Mouse (Mus musculus) stomach, embryonic 16.5 days (tissue): Measurements from ENCODE around the gene Ldlrad2. TPM values are rescaled to one million over a fixed set of nuclear protein-coding genes. Genes with fewer than 3 reads are reported as not detected.

Experiments
- ATAC-seq: fragments of 200-750 bp; cut with Nextera tagmentation; 2 replicates; pipeline ENCODE4 v1.8.0; 2017; ENCODE audit warnings: moderate number of reproducible peaks, moderate TSS enrichment; ENCODE audit not compliant: insufficient read depth, low FRiP score
- H3K27ac ChIP-seq: fragments of 300-500 bp; sonication (generic); 2 replicates; pipeline ENCODE4 v1.5.1; 2014; ENCODE audit warnings: low read length
- H3K27me3 ChIP-seq: fragments of 300-500 bp; sonication (generic); 2 replicates; pipeline ENCODE4 v1.6.1; 2014; ENCODE audit warnings: low read length, control low read depth, mixed read lengths; ENCODE audit not compliant: control insufficient read depth, insufficient read depth
- H3K36me3 ChIP-seq: fragments of 300-500 bp; sonication (generic); 2 replicates; pipeline ENCODE4 v1.6.1; 2014; ENCODE audit warnings: low read length; ENCODE audit not compliant: control insufficient read depth, insufficient read depth
- H3K4me1 ChIP-seq: fragments of 300-500 bp; sonication (generic); 2 replicates; pipeline ENCODE4 v1.6.1; 2014; ENCODE audit warnings: low read length, control low read depth, mixed read lengths; ENCODE audit not compliant: control insufficient read depth, insufficient read depth
- H3K4me2 ChIP-seq: fragments of 300-500 bp; sonication (generic); 2 replicates; pipeline ENCODE4 v1.6.1; 2014; ENCODE audit warnings: low read depth, low read length, mixed read lengths
- H3K4me3 ChIP-seq: fragments of 300-500 bp; sonication (generic); replicated peaks from 2 replicates; pipeline ENCODE4 v1.5.1; 2014; ENCODE audit warnings: mild to moderate bottlenecking, low read length
- H3K9ac ChIP-seq: fragments of 300-500 bp; sonication (generic); 2 replicates; pipeline ENCODE4 v1.6.1; 2014; ENCODE audit warnings: low read length
- H3K9me3 ChIP-seq: fragments of 300-500 bp; sonication (generic); replicated peaks from 2 replicates; pipeline ENCODE4 v1.6.1; 2016; ENCODE audit warnings: low read length, control low read depth; ENCODE audit not compliant: control insufficient read depth
- WGBS: fragments of 180-500 bp; shearing (Covaris S2); extraction: QIAGEN DNeasy Blood & Tissue Kit; methylation state at CpG from one replicate; pipeline ENCODE4 v1.1.7; 2014; 5-methylcytosine and 5-hydroxymethylcytosine counted together
- polyA plus RNA-seq: library from polyadenylated mRNA; unstranded; fragments of >200 nt; fragmentation: Nextera tagmentation; extraction: Ambion mirVana; gene quantifications from 2 replicates; pipeline ENCODE4 v1.2.1, GENCODE M21; 2015

Gene Ldlrad2
- not detected in 2 replicates for polyA plus RNA-seq

GRCm38 (mm10) chr4:137574469-137574868 is at the start of gene Ldlrad2:
Ldlrad2 (minus strand) TSS chr4:137574569.
- no peak within 1 kb of the TSS for H3K4me3 ChIP-seq
- 82% methylated on average over 10 of the region's 10 CpGs for WGBS
- no peak for ATAC-seq
- no peaks in the 10 kb centered on the region for H3K27me3 ChIP-seq
- H3K4me1 ChIP-seq = 0 out of 2 replicates have a peak, but pooled peaks cover 3% of the 10 kb centered on the region
- peaks cover 4% of the 10 kb centered on the region; the same call in 1 of the 2 replicates for H3K36me3 ChIP-seq
- H3K4me2 ChIP-seq = no peak within 1 kb of the TSS
- no peak within 1 kb of the TSS for H3K27ac ChIP-seq
- no peaks in the 10 kb centered on the region for H3K9me3 ChIP-seq
- no peak within 1 kb of the TSS for H3K9ac ChIP-seq

- no peaks in the 10 kb centered on the region for H3K27me3 ChIP-seq
- H3K4me1 ChIP-seq = no peaks in the 10 kb centered on the region
- no peak overlapping the region for H3K9ac ChIP-seq
- WGBS = 90% methylated on average over 8 of the region's 8 CpGs
- no peak overlapping the region for H3K27ac ChIP-seq
- no peak overlapping the region for H3K4me3 ChIP-seq
- H3K4me2 ChIP-seq = no peak overlapping the region
- no peaks in the 10 kb centered on the region for H3K9me3 ChIP-seq
- H3K36me3 ChIP-seq = peaks cover 29% of the 10 kb centered on the region
- ATAC-seq = no peak
Observed at GRCm38 (mm10) chr4:137622847-137623246, 48.5 kb upstream of the Ldlrad2 start.

GRCm38 (mm10) chr4:137610256-137610655 is 35.9 kb upstream of the Ldlrad2 start:
- Histone ChIP-seq H3K9me3 (no peaks in the 10 kb centered on the region), H3K4me2 (no peak overlapping the region), H3K27ac (peak overlapping the region; percentile 41; the same call in 1 of the 2 replicates), H3K27me3 (no peaks in the 10 kb centered on the region), H3K4me3 (no peak overlapping the region), H3K9ac (no peak overlapping the region), H3K36me3 (peaks cover 44% of the 10 kb centered on the region), H3K4me1 (peaks cover 15% of the 10 kb centered on the region)
- 43% methylated on average over 15 of the region's 15 CpGs for WGBS
- ATAC-seq = peak; percentile 47; the same call in 1 of the 2 replicates

- H3K9ac ChIP-seq = no peak overlapping the region
- 55% methylated on average over 7 of the region's 7 CpGs for WGBS
- H3K9me3 ChIP-seq = no peaks in the 10 kb centered on the region
- H3K27ac ChIP-seq = peak overlapping the region; percentile 41; the same call in 1 of the 2 replicates
- no peaks in the 10 kb centered on the region for H3K27me3 ChIP-seq
- H3K4me2 ChIP-seq = no peak overlapping the region
- no peak for ATAC-seq
- H3K4me3 ChIP-seq = no peak overlapping the region
- H3K4me1 ChIP-seq = peaks cover 15% of the 10 kb centered on the region
- H3K36me3 ChIP-seq = peaks cover 43% of the 10 kb centered on the region
Observed at GRCm38 (mm10) chr4:137609702-137610101, 35.3 kb upstream of the Ldlrad2 start.

- WGBS = 35% methylated on average over 7 of the region's 7 CpGs
- H3K4me3 ChIP-seq = no peak overlapping the region
- no peaks in the 10 kb centered on the region for H3K27me3 ChIP-seq
- H3K4me2 ChIP-seq = no peak overlapping the region
- no peak overlapping the region for H3K9ac ChIP-seq
- H3K36me3 ChIP-seq = peaks cover 41% of the 10 kb centered on the region
- ATAC-seq = no peak
- H3K27ac ChIP-seq = peak overlapping the region; percentile 41; the same call in 1 of the 2 replicates
- H3K4me1 ChIP-seq = peaks cover 15% of the 10 kb centered on the region
- no peaks in the 10 kb centered on the region for H3K9me3 ChIP-seq
Observed at GRCm38 (mm10) chr4:137609281-137609680, 34.9 kb upstream of the Ldlrad2 start.

- H3K9ac ChIP-seq = no peak overlapping the region
- no peak for ATAC-seq
- no peak overlapping the region for H3K4me3 ChIP-seq
- H3K36me3 ChIP-seq = peaks cover 31% of the 10 kb centered on the region
- no peak overlapping the region for H3K27ac ChIP-seq
- H3K9me3 ChIP-seq = no peaks in the 10 kb centered on the region
- 95% methylated on average over 2 of the region's 2 CpGs for WGBS
- H3K4me2 ChIP-seq = no peak overlapping the region
- H3K27me3 ChIP-seq = no peaks in the 10 kb centered on the region
- peaks cover 15% of the 10 kb centered on the region for H3K4me1 ChIP-seq
Observed at GRCm38 (mm10) chr4:137607023-137607422, 32.7 kb upstream of the Ldlrad2 start.

GRCm38 (mm10) chr4:137603449-137604171 is 29.2 kb upstream of the Ldlrad2 start:
- H3K4me3 ChIP-seq = no peak overlapping the region
- no peak for ATAC-seq
- H3K36me3 ChIP-seq = peaks cover 20% of the 10 kb centered on the region
- no peak overlapping the region for H3K9ac ChIP-seq
- 73% methylated on average over 11 of the region's 11 CpGs for WGBS
- no peak overlapping the region for H3K27ac ChIP-seq
- H3K27me3 ChIP-seq = no peaks in the 10 kb centered on the region
- no peaks in the 10 kb centered on the region for H3K9me3 ChIP-seq
- no peak overlapping the region for H3K4me2 ChIP-seq
- H3K4me1 ChIP-seq = peaks cover 8% of the 10 kb centered on the region; the same call in 1 of the 2 replicates

GRCm38 (mm10) chr4:137598577-137598976 is 24.2 kb upstream of the Ldlrad2 start:
- no peaks in the 10 kb centered on the region for H3K36me3 ChIP-seq
- H3K9me3 ChIP-seq = no peaks in the 10 kb centered on the region
- ATAC-seq = no peak
- no peaks in the 10 kb centered on the region for H3K27me3 ChIP-seq
- H3K9ac ChIP-seq = no peak overlapping the region
- no peak overlapping the region for H3K27ac ChIP-seq
- H3K4me3 ChIP-seq = no peak overlapping the region
- 78% methylated on average over 5 of the region's 5 CpGs for WGBS
- no peak overlapping the region for H3K4me2 ChIP-seq
- peaks cover 22% of the 10 kb centered on the region for H3K4me1 ChIP-seq

- no peaks in the 10 kb centered on the region for H3K36me3 ChIP-seq
- no peak overlapping the region for H3K27ac ChIP-seq
- no peaks in the 10 kb centered on the region for H3K27me3 ChIP-seq
- peaks cover 22% of the 10 kb centered on the region for H3K4me1 ChIP-seq
- ATAC-seq = no peak
- H3K9ac ChIP-seq = no peak overlapping the region
- 86% methylated on average over 4 of the region's 4 CpGs for WGBS
- H3K4me3 ChIP-seq = no peak overlapping the region
- H3K9me3 ChIP-seq = no peaks in the 10 kb centered on the region
- H3K4me2 ChIP-seq = no peak overlapping the region
Observed at GRCm38 (mm10) chr4:137597098-137597630, 22.8 kb upstream of the Ldlrad2 start.
